Mouse (Mus musculus): ENCODE data around the gene Auts2. TPM values are rescaled to one million over a fixed set of nuclear protein-coding genes. Genes with fewer than 3 reads are reported as not detected.

Auts2 gene
- polyA plus RNA-seq, 1 experiment: 0.01 TPM

DNA sequence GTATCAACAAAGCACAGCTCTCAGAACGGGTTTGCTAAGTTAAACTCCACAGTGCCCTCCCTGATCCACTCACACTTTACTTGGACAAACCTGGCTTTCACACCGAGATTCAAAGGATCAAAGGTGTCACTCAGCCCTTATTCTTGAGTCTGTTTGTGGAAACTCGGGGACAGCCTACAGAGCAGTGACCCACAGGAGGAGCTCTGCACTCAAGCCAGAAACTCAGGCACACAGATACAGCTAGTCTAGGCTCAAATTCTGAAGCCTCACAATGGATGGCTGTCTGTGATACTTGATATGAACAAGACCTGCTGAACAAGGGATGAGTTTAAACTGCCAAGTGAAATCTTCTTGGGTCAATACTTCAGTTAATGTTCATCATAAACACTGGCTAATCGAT is 104.7 kb downstream of the Auts2 start:
- Histone ChIP-seq H3K4me3 (replicated peaks) (no peak overlapping the region), H3K27me3 (ENCODE audit: control insufficient read depth) (no peaks in the 10 kb centered on the region), H3K36me3 (ENCODE audit: control insufficient read depth) (no peaks in the 10 kb centered on the region), H3K9me3 (ENCODE audit: control insufficient read depth, low read length) (no peaks in the 10 kb centered on the region), H3K4me1 (ENCODE audit: control insufficient read depth) (no peaks in the 10 kb centered on the region)
- TF ChIP-seq GATA1 (IDR thresholded peaks at IDR 0.05; ENCODE audit: low read length) (no peak), TAL1 (IDR thresholded peaks at IDR 0.05; ENCODE audit: low read length) (no peak)

DNA sequence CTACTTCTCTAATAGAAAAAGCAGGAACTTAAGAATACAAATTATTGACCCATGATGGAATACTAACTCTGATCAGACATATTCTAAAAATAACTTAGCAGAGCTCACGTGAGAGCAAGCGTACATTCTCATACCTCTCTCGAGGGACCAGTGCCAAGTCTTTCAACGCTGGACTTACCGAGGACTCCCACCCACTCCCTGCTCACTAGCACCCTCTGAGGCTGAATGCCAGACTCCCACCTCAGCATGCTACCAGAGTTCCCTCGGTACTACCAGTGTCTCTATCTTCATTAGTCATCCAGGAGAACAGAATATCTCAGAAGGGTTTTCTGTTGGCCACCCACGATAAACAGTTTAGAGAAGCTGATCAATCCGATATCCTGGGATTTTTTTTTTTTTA is 105.2 kb downstream of the Auts2 start:
- Histone ChIP-seq H3K27me3 (ENCODE audit: control insufficient read depth) (no peaks in the 10 kb centered on the region), H3K4me3 (replicated peaks) (no peak overlapping the region), H3K4me1 (ENCODE audit: control insufficient read depth) (no peaks in the 10 kb centered on the region), H3K9me3 (ENCODE audit: control insufficient read depth, low read length) (no peaks in the 10 kb centered on the region), H3K36me3 (ENCODE audit: control insufficient read depth) (no peaks in the 10 kb centered on the region)
- TF ChIP-seq GATA1 (IDR thresholded peaks at IDR 0.05; ENCODE audit: low read length): no peak
- TF ChIP-seq TAL1 (IDR thresholded peaks at IDR 0.05; ENCODE audit: low read length): no peak

DNA sequence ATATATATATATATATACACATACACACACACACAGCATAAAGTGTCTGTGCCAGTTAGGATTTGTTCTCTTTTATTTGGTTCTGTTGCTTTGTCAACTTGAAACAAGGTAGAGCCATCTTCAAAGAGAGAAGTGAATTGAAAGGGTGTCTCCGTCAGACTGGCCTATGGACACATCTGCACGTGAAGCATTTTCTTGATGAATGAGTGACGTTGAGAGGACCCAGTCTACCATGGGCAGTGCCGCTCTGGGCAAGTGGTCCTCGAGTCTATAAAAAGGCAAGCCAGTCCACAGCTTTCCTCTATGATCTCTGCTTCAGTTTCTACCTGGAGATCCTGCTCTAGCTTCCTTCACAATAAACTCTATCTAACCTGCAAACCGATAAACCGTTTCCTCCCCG is 105.7 kb downstream of the Auts2 start:
- Histone ChIP-seq H3K36me3 (ENCODE audit: control insufficient read depth) (no peaks in the 10 kb centered on the region), H3K27me3 (ENCODE audit: control insufficient read depth) (no peaks in the 10 kb centered on the region), H3K4me1 (ENCODE audit: control insufficient read depth) (no peaks in the 10 kb centered on the region), H3K4me3 (replicated peaks) (no peak overlapping the region), H3K9me3 (ENCODE audit: control insufficient read depth, low read length) (no peaks in the 10 kb centered on the region)
- TF ChIP-seq GATA1 (IDR thresholded peaks at IDR 0.05; ENCODE audit: low read length) (no peak), TAL1 (IDR thresholded peaks at IDR 0.05; ENCODE audit: low read length) (no peak)

DNA sequence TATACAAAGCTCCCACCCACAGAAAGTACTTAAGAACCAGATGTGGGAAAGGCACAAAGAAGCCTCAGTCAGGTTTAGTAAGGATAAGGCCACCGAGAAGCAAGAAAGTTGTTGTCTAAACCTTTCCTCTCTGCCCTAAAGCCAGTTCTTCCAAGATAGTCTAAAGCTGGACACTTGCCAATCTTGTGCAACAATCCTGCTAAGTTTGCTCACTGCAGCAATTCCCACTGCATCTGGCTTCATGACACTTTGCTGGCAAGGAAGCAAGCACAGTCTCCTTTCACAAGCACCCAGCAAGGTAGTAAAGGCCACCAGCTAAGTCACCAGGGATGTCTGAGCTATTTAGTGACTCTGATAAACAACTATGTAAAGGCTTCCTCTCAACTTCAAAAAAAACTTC is 106.2 kb downstream of the Auts2 start:
- Histone ChIP-seq H3K36me3 (ENCODE audit: control insufficient read depth) (no peaks in the 10 kb centered on the region), H3K27me3 (ENCODE audit: control insufficient read depth) (no peaks in the 10 kb centered on the region), H3K4me1 (ENCODE audit: control insufficient read depth) (no peaks in the 10 kb centered on the region), H3K9me3 (ENCODE audit: control insufficient read depth, low read length) (no peaks in the 10 kb centered on the region), H3K4me3 (replicated peaks) (no peak overlapping the region)
- TF ChIP-seq GATA1 (IDR thresholded peaks at IDR 0.05; ENCODE audit: low read length) (no peak), TAL1 (IDR thresholded peaks at IDR 0.05; ENCODE audit: low read length) (no peak)

DNA sequence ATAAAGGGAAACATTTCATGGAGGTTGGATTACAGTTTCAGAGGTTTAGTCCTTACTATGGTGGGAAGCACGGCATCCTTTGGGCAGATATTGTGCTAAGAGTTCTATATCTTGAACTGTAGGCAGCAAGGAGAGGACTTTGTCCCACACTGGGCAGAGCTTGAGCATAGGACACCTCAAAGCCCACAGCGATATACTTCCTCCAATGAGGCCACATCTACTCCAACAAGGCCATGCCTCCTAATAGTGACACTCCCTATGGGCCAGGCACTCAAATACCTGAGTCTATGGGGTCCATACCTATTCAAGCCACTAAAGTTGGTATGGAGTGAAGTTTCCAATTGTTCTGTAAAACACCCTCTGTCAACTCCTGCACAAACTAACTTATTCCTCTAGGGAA is 106.7 kb downstream of the Auts2 start:
- Histone ChIP-seq H3K36me3 (ENCODE audit: control insufficient read depth) (no peaks in the 10 kb centered on the region), H3K4me1 (ENCODE audit: control insufficient read depth) (no peaks in the 10 kb centered on the region), H3K9me3 (ENCODE audit: control insufficient read depth, low read length) (no peaks in the 10 kb centered on the region), H3K27me3 (ENCODE audit: control insufficient read depth) (no peaks in the 10 kb centered on the region), H3K4me3 (replicated peaks) (no peak overlapping the region)
- no peak for TF ChIP-seq TAL1 (IDR thresholded peaks at IDR 0.05; ENCODE audit: low read length)
- no peak for TF ChIP-seq GATA1 (IDR thresholded peaks at IDR 0.05; ENCODE audit: low read length)

DNA sequence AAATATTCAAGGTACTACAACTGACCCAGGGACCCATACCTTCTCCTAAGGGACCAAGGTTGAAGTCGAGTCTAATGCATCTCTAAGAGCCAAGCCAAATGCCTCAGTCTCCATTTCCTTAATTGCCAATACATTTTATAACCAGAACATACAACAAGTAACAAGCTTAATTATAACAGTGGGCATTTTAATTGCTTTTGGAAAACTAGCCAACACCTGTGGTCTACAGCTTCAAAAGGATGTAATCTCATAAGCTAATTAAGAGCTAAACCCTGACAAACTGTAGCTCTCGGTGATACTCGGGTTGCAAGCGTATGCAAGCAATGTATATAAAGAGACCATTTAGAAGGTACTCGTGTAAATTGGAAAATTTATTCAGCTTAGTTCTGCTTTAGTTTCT is 107.7 kb downstream of the Auts2 start:
- H3K27me3 ChIP-seq (ENCODE audit: control insufficient read depth): no peaks in the 10 kb centered on the region
- H3K4me3 ChIP-seq (replicated peaks): no peak overlapping the region
- TF ChIP-seq GATA1 (IDR thresholded peaks at IDR 0.05; ENCODE audit: low read length): no peak
- no peak for TF ChIP-seq TAL1 (IDR thresholded peaks at IDR 0.05; ENCODE audit: low read length)
- H3K9me3 ChIP-seq (ENCODE audit: control insufficient read depth, low read length): no peaks in the 10 kb centered on the region
- H3K4me1 ChIP-seq (ENCODE audit: control insufficient read depth): no peaks in the 10 kb centered on the region
- no peaks in the 10 kb centered on the region for H3K36me3 ChIP-seq (ENCODE audit: control insufficient read depth)

DNA sequence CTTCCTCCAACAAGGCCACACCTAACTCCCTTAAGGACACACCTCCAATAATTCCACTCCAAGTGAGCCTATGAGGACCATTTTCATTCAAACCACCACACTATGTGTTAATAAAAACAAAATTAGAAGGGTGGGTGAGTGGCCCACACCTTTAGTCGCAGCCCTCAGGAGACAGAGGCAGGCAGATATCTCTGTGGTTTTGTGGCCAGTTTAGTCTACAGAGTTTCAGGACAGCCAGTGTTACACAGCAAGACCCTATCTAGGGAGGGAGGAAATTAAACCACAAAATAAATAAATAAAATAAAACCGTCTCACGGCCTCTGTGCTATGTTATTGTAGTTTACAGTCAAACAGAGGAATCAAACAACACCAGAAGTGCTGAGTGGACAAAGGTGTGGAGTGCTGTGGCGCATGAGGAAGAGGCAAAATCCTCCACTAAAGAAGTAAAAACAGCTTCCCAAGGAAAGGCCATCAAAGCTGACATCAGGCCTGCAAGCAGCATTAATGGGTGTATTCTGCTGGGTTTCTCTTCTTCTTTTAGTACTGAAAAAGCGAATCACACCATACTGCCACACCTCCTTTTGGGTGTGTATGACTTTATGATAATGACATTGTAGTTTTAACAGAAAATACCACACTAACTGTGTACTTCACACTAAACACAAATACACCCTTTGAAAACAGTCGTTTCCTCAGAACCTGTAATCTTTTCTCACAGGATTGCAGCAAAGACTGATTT is 109.6 kb downstream of the Auts2 start:
- no peaks in the 10 kb centered on the region for H3K27me3 ChIP-seq (ENCODE audit: control insufficient read depth)
- H3K9me3 ChIP-seq (ENCODE audit: control insufficient read depth, low read length): no peaks in the 10 kb centered on the region
- no peaks in the 10 kb centered on the region for H3K4me1 ChIP-seq (ENCODE audit: control insufficient read depth)
- no peaks in the 10 kb centered on the region for H3K36me3 ChIP-seq (ENCODE audit: control insufficient read depth)
- no peak overlapping the region for H3K4me3 ChIP-seq (replicated peaks)
- no peak for TF ChIP-seq TAL1 (IDR thresholded peaks at IDR 0.05; ENCODE audit: low read length)
- TF ChIP-seq GATA1 (IDR thresholded peaks at IDR 0.05; ENCODE audit: low read length): no peak

DNA sequence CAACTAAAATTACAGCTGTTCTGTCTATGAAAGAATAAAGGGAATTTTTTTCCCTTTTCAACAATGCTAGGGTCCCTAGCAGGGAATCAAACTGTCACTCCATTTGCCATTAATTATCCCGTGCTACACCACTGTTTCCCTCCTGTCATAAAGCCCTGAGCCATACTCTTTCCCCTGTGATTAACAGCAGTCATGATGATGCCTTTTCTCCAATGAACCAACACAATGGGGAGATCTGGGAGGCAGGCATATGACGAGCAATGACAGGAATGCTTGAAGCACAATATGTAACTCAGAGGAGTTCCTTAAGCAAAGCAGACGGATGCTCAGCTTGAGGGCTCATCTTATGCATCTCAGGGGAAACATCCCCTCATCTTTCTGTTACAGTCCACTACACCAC is 113.8 kb downstream of the Auts2 start:
- no peak overlapping the region for H3K4me3 ChIP-seq (replicated peaks)
- H3K27me3 ChIP-seq (ENCODE audit: control insufficient read depth): no peaks in the 10 kb centered on the region
- H3K36me3 ChIP-seq (ENCODE audit: control insufficient read depth): no peaks in the 10 kb centered on the region
- no peaks in the 10 kb centered on the region for H3K4me1 ChIP-seq (ENCODE audit: control insufficient read depth)
- TF ChIP-seq TAL1 (IDR thresholded peaks at IDR 0.05; ENCODE audit: low read length) (no peak), GATA1 (IDR thresholded peaks at IDR 0.05; ENCODE audit: low read length) (no peak)
- no peaks in the 10 kb centered on the region for H3K9me3 ChIP-seq (ENCODE audit: control insufficient read depth, low read length)

DNA sequence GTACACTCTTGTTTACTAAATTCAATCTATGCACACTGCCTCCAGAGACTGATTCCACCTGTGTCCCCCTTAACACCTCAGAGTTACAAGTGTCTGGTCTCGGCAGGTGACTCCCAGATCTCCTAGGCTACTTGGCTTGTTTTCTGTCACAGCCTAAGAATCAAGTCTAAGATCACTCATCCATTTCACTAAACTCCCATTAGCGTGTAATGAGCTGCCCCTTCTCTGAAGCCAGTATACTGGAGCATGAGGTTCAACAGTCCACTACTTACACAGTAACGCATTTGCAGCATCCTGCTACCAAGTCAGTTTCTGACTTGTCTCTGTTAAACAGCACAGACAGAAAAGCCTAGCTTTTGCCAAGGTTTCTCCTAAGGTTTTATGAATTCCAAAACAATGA is 116.8 kb downstream of the Auts2 start:
- Histone ChIP-seq H3K4me1 (ENCODE audit: control insufficient read depth) (no peaks in the 10 kb centered on the region), H3K4me3 (replicated peaks) (no peak overlapping the region), H3K9me3 (ENCODE audit: control insufficient read depth, low read length) (no peaks in the 10 kb centered on the region), H3K36me3 (ENCODE audit: control insufficient read depth) (no peaks in the 10 kb centered on the region), H3K27me3 (ENCODE audit: control insufficient read depth) (no peaks in the 10 kb centered on the region)
- TF ChIP-seq GATA1 (IDR thresholded peaks at IDR 0.05; ENCODE audit: low read length) (no peak), TAL1 (IDR thresholded peaks at IDR 0.05; ENCODE audit: low read length) (no peak)

DNA sequence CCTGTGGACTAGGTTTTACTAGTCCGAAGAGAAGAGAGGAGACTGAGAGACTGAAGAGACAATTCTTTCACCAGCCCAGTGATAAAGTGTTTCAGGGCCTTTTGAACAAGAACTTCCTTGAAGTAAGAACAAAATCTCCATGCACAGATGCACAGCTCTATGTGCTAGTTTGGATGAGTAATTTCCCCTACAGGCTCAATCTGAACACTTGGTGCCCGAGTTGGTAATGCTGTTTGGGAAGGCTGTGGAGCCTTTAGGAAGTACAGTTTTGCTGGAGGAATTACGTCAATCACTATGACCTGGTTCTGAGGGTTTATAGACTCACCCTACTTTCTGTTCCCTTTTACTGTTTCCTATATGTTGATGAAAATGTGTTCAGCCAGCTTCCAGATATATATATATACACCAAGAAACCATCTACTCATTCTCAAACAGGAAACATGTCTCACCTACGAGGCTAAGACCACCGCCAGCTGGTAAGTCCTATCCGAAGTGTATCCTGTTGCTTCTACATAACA is 117.3 kb downstream of the Auts2 start:
- H3K36me3 ChIP-seq (ENCODE audit: control insufficient read depth): no peaks in the 10 kb centered on the region
- TF ChIP-seq GATA1 (IDR thresholded peaks at IDR 0.05; ENCODE audit: low read length) (no peak), TAL1 (IDR thresholded peaks at IDR 0.05; ENCODE audit: low read length) (no peak)
- no peak overlapping the region for H3K4me3 ChIP-seq (replicated peaks)
- no peaks in the 10 kb centered on the region for H3K27me3 ChIP-seq (ENCODE audit: control insufficient read depth)
- H3K9me3 ChIP-seq (ENCODE audit: control insufficient read depth, low read length): no peaks in the 10 kb centered on the region
- no peaks in the 10 kb centered on the region for H3K4me1 ChIP-seq (ENCODE audit: control insufficient read depth)
